Mouse (Mus musculus): ENCODE measurements around the gene Spaar. TPM values are rescaled to one million over a fixed set of nuclear protein-coding genes. Genes with fewer than 3 reads are reported as not detected.

Spaar gene
- polyA plus RNA-seq (2017; shearing (Covaris generic)), result under 1 TPM in 1 of 2 experiments, not detected in 1; 0.22 TPM

GRCm38 (mm10) chr4:43729794-43730550 is at the start of gene Spaar:
TSS of gene Spaar (plus strand) at chr4:43730034.

GRCm38 (mm10) chr4:43700707-43701106 is 29.1 kb upstream of the Spaar start, which contains the start of gene Olfr70:
TSS of gene Olfr70 (minus strand) at chr4:43700807.

GRCm38 (mm10) chr4:43709869-43710268 is 20.0 kb upstream of the Spaar start, which contains the start of gene Olfr71:
TSS of gene Olfr71 (minus strand) at chr4:43710255.

GRCm38 (mm10) chr4:43726995-43727394 is 2.8 kb upstream of the Spaar start, which contains the start of gene Hrct1:
TSS of gene Hrct1 (plus strand) at chr4:43727188.

GRCm38 (mm10) chr4:43770909-43771308 is 41.1 kb downstream of the Spaar start, which contains the start of gene Olfr159:
TSS of gene Olfr159 (minus strand) at chr4:43771009.

Other genes with a start within 250 kb of the Spaar start
- gene Sit1, start 246.3 kb upstream of the Spaar start, polyA plus RNA-seq (2017; shearing (Covaris generic)), result 100 to 1,000 TPM; 151 to 176 TPM
- gene Ccdc107, start 237.1 kb upstream of the Spaar start, polyA plus RNA-seq (2017; shearing (Covaris generic)), result 10 to 100 TPM; 60.9 to 85.4 TPM
- 1 to 10 TPM; 5.6 to 6.3 TPM for gene Arhgef39, start 230.3 kb upstream of the Spaar start, polyA plus RNA-seq (2017; shearing (Covaris generic))
- under 1 TPM; 0.17 to 0.47 TPM for gene Car9, start 223.1 kb upstream of the Spaar start, polyA plus RNA-seq (2017; shearing (Covaris generic))
- under 1 TPM in 1 of 2 experiments, not detected in 1; 0.54 TPM for gene Tpm2, start 206.3 kb upstream of the Spaar start, polyA plus RNA-seq (2017; shearing (Covaris generic))
- gene Creb3, start 167.7 kb upstream of the Spaar start, polyA plus RNA-seq (2017; shearing (Covaris generic)), result 100 to 1,000 TPM in 1 of 2 experiments, 10 to 100 TPM in 1; 88.7 to 118 TPM
- 100 to 1,000 TPM; 144 to 270 TPM for gene Tln1, start 167.3 kb upstream of the Spaar start, polyA plus RNA-seq (2017; shearing (Covaris generic))
- gene Rgp1, start 151.3 kb upstream of the Spaar start, polyA plus RNA-seq (2017; shearing (Covaris generic)), result 10 to 100 TPM; 13.3 to 17.8 TPM
- 10 to 100 TPM; 33.3 to 39.1 TPM for gene Gba2, start 151.2 kb upstream of the Spaar start, polyA plus RNA-seq (2017; shearing (Covaris generic))
- gene Msmp, start 145.5 kb upstream of the Spaar start, polyA plus RNA-seq (2017; shearing (Covaris generic)), result 1 to 10 TPM; 1.2 to 3.1 TPM
- under 1 TPM in 1 of 2 experiments, not detected in 1; 0.18 TPM for gene Npr2, start 98.1 kb upstream of the Spaar start, polyA plus RNA-seq (2017; shearing (Covaris generic))
- under 1 TPM in 1 of 2 experiments, not detected in 1; 0.37 TPM for gene Spag8, start 76.4 kb upstream of the Spaar start, polyA plus RNA-seq (2017; shearing (Covaris generic))
- gene Hint2, start 73.6 kb upstream of the Spaar start, polyA plus RNA-seq (2017; shearing (Covaris generic)), result 10 to 100 TPM; 57.3 to 78.0 TPM
- 1 to 10 TPM in 1 of 2 experiments, under 1 TPM in 1; 0.26 to 1.6 TPM for gene Tmem8b, start 61.1 kb upstream of the Spaar start, polyA plus RNA-seq (2017; shearing (Covaris generic))
- gene Fam221b, start 60.9 kb upstream of the Spaar start, polyA plus RNA-seq (2017; shearing (Covaris generic)), result 1 to 10 TPM; 1.2 to 1.3 TPM
- not detected for gene Olfr70, start 29.2 kb upstream of the Spaar start, polyA plus RNA-seq (2017; shearing (Covaris generic))
- under 1 TPM in 1 of 2 experiments, not detected in 1; 0.18 TPM for gene Olfr71, start 19.8 kb upstream of the Spaar start, polyA plus RNA-seq (2017; shearing (Covaris generic))
- not detected for gene Hrct1, start 2.8 kb upstream of the Spaar start, polyA plus RNA-seq (2017; shearing (Covaris generic))
- gene Olfr159, start 41.0 kb downstream of the Spaar start, polyA plus RNA-seq (2017; shearing (Covaris generic)), result not detected
- not detected for gene Olfr156, start 93.9 kb downstream of the Spaar start, polyA plus RNA-seq (2017; shearing (Covaris generic))
- under 1 TPM in 1 of 2 experiments, not detected in 1; 0.31 TPM for gene Olfr157, start 110.2 kb downstream of the Spaar start, polyA plus RNA-seq (2017; shearing (Covaris generic))
- gene Olfr155, start 121.5 kb downstream of the Spaar start, polyA plus RNA-seq (2017; shearing (Covaris generic)), result under 1 TPM in 1 of 2 experiments, not detected in 1; 0.27 TPM
- 1 to 10 TPM; 3.2 to 7.0 TPM for gene Reck, start 145.5 kb downstream of the Spaar start, polyA plus RNA-seq (2017; shearing (Covaris generic))
- 100 to 1,000 TPM; 303 to 427 TPM for gene Glipr2, start 227.4 kb downstream of the Spaar start, polyA plus RNA-seq (2017; shearing (Covaris generic))

Data from activated CD4-positive, CD25-positive, alpha-beta regulatory T cell (primary cell).